Comparison of ENCODE assay signal across 13 mouse cellular contexts in genomic region chr7:80636953-80637800, GRCm38 (mm10). TPM values are rescaled to one million over a fixed set of nuclear protein-coding genes. Genes with fewer than 3 reads are reported as not detected.
DNase-seq lines count a peak whose midpoint lies in the region; ATAC-seq and TF ChIP-seq lines count a peak whose summit lies in the region.
"Had no signal": no experiment of that assay in that cellular context is flagged by ENCODE, and none has a peak within 500 bp of the region (broad histone marks: within the 10 kb centered on the region; RNA-seq: fewer than 3 reads in every experiment).

No protein-coding gene starts in this region.

- peak; percentile 60 for ATAC-seq in frontal cortex, adult (ENCODE audit: low TSS enrichment)
- no peak for ATAC-seq in hindbrain, embryonic 13.5 days (ENCODE audit: low FRiP score)
- no peak for ATAC-seq in hindbrain, embryonic 12.5 days (ENCODE audit: low FRiP score)
- no peak for ATAC-seq in liver, embryonic 12.5 days

- no peak overlapping the region for H3K9ac ChIP-seq in hindbrain, embryonic 13.5 days
- H3K9ac ChIP-seq in hindbrain, embryonic 12.5 days: no peak overlapping the region
- H3K9ac ChIP-seq in liver, adult 2 months (ENCODE audit: low read depth, low read length): 0 out of 2 replicates have a peak overlapping the region, but pooled peaks have one; percentile 12
- H3K9ac ChIP-seq in liver, embryonic 12.5 days: no peak overlapping the region

- peaks cover 59% of the 10 kb centered on the region for H3K4me1 ChIP-seq in hindbrain, embryonic 13.5 days (replicated peaks)
- peaks cover 29% of the 10 kb centered on the region for H3K4me1 ChIP-seq in hindbrain, embryonic 12.5 days
- peaks cover 34% of the 10 kb centered on the region for H3K4me1 ChIP-seq in liver, adult 2 months (ENCODE audit: control insufficient read depth, insufficient read depth, low read length)
- peaks cover 65% of the 10 kb centered on the region for H3K4me1 ChIP-seq in liver, embryonic 12.5 days

- H3K27ac ChIP-seq in hindbrain, embryonic 13.5 days: peak overlapping the region; percentile 35; the same call in 1 of the 2 replicates
- H3K27ac ChIP-seq in hindbrain, embryonic 12.5 days: no peak overlapping the region
- peak overlapping the region; percentile 51 for H3K27ac ChIP-seq in liver, adult 2 months (replicated peaks; ENCODE audit: insufficient read depth, low read depth, low read length)
- H3K27ac ChIP-seq in liver, embryonic 12.5 days: no peak overlapping the region

- no peak for DNase-seq in frontal cortex, adult 2 months (ENCODE audit: extremely low spot score in 1 of 2, low spot score in 1 of 2)
- peak; percentile 92 for DNase-seq in liver, adult 2 months (ENCODE audit: extremely low read depth, low read depth, low spot score)
- peak; percentile 22 for DNase-seq in Muller cell, postnatal 12 days (ENCODE audit: inconsistent ontology term)
- DNase-seq in retina, embryonic 14.5 days (ENCODE audit: low spot score): no peak
- DNase-seq: cerebellum, adult 11-12 months; embryo, embryonic 11 days; gastrocnemius, postnatal 10 days; retina, postnatal 1 day had no signal

- WGBS in hindbrain, embryonic 13.5 days: 69% methylated on average over 9 of the region's 9 CpGs
- 70% methylated on average over 9 of the region's 9 CpGs for WGBS in hindbrain, embryonic 12.5 days
- 25% methylated on average over 9 of the region's 9 CpGs for WGBS in liver, adult 2 months
- 58% methylated on average over 9 of the region's 9 CpGs for WGBS in liver, embryonic 12.5 days (ENCODE audit: insufficient replicate concordance)

- H3K36me3 ChIP-seq in hindbrain, embryonic 13.5 days: no peaks in the 10 kb centered on the region
- no peaks in the 10 kb centered on the region for H3K36me3 ChIP-seq in hindbrain, embryonic 12.5 days
- H3K36me3 ChIP-seq in liver, adult 2 months (ENCODE audit: control insufficient read depth, insufficient read depth, low read length): no peaks in the 10 kb centered on the region
- H3K36me3 ChIP-seq in liver, embryonic 12.5 days: no peaks in the 10 kb centered on the region

- TF ChIP-seq POLR2A in liver, adult 2 months (IDR thresholded peaks at IDR 0.05; ENCODE audit: extremely low read depth, insufficient read depth, low read length): no peak

- H3K79me2 ChIP-seq in liver, adult 2 months (ENCODE audit: control insufficient read depth, insufficient read depth, low read length): peaks cover 9% of the 10 kb centered on the region; the same call in 1 of the 2 replicates

- H3K4me2 ChIP-seq in hindbrain, embryonic 13.5 days: no peak overlapping the region
- no peak overlapping the region for H3K4me2 ChIP-seq in hindbrain, embryonic 12.5 days (replicated peaks)
- H3K4me2 ChIP-seq in liver, embryonic 12.5 days: no peak overlapping the region
- H3K4me2 ChIP-seq: midbrain, embryonic 11.5 days had no signal

- TF ChIP-seq CTCF in liver, adult 2 months (IDR thresholded peaks at IDR 0.05; ENCODE audit: low read depth, low read length): no peak

- H3K9me3 ChIP-seq in hindbrain, embryonic 13.5 days: no peaks in the 10 kb centered on the region
- no peaks in the 10 kb centered on the region for H3K9me3 ChIP-seq in hindbrain, embryonic 12.5 days (replicated peaks)
- H3K9me3 ChIP-seq in liver, embryonic 12.5 days (replicated peaks): no peaks in the 10 kb centered on the region

- no peak overlapping the region for H3K4me3 ChIP-seq in hindbrain, embryonic 13.5 days
- H3K4me3 ChIP-seq in hindbrain, embryonic 12.5 days: no peak overlapping the region
- no peak overlapping the region for H3K4me3 ChIP-seq in liver, adult 2 months (ENCODE audit: insufficient read depth, low read depth, low read length)
- no peak overlapping the region for H3K4me3 ChIP-seq in liver, embryonic 12.5 days

- no peaks in the 10 kb centered on the region for H3K27me3 ChIP-seq in hindbrain, embryonic 13.5 days
- H3K27me3 ChIP-seq in hindbrain, embryonic 12.5 days: no peaks in the 10 kb centered on the region
- H3K27me3 ChIP-seq in liver, adult 2 months (ENCODE audit: control insufficient read depth, insufficient read depth, low read length): no peaks in the 10 kb centered on the region
- H3K27me3 ChIP-seq in liver, embryonic 12.5 days (replicated peaks): no peaks in the 10 kb centered on the region

RNA-seq across cellular contexts. Expression of gene Crtc3, which starts 51.5 kb away (rescaled TPM):
- polyA plus RNA-seq in frontal cortex, adult 2 months (2012; rRNA removed): 15.9 and 16.8 TPM in 2 replicates
- 14.3 and 16.5 TPM in 2 replicates for polyA plus RNA-seq in hindbrain, embryonic 13.5 days (2015; fragmentation: Nextera tagmentation; extraction: Ambion mirVana)
- 13.8 and 15.3 TPM in 2 replicates for polyA plus RNA-seq in hindbrain, embryonic 12.5 days (2016; fragmentation: Nextera tagmentation; extraction: Ambion mirVana)
- 3.0 and 5.4 TPM in 2 replicates for total RNA-seq in liver, adult 2 months (2014; rRNA removed)
- polyA plus RNA-seq in liver, adult 2 months (2012; rRNA removed): 8.7 and 12.9 TPM in 2 replicates
- polyA plus RNA-seq in liver, embryonic 12.5 days (2016; fragmentation: Nextera tagmentation; extraction: Ambion mirVana): 7.0 and 7.1 TPM in 2 replicates

Comparison
In these comparisons a context has a peak if more than half of its experiments do, and no peak if none do; other contexts are left out.
1. H3K27ac ChIP-seq: peak in hindbrain, embryonic 13.5 days (single experiment) and liver, adult 2 months (single experiment); none in hindbrain, embryonic 12.5 days (single experiment) and liver, embryonic 12.5 days (single experiment).
2. DNase-seq: peak in liver, adult 2 months (single experiment) and Muller cell, postnatal 12 days (single experiment); none in frontal cortex, adult 2 months (0 of 2) and retina, embryonic 14.5 days (single experiment).